Mouse (Mus musculus) CH12.LX (cell line): ENCODE data around the gene Rab2b. TPM values are rescaled to one million over a fixed set of nuclear protein-coding genes. Genes with fewer than 3 reads are reported as not detected.

Experiments
- DNase-seq: peaks from one replicate; pipeline ENCODE4 v3.0.0-alpha.2; 2013; ENCODE audit errors: extremely low read depth
- H3K27ac ChIP-seq: 2 replicates; pipeline ENCODE4 v1.5.1; 2012; ENCODE audit warnings: low read depth, mild to moderate bottlenecking, control low read depth, moderate library complexity; ENCODE audit not compliant: insufficient read depth
- H3K27me3 ChIP-seq: replicated peaks from 2 replicates; pipeline ENCODE3; 2012; ENCODE audit warnings: inconsistent platforms
- H3K36me3 ChIP-seq, 2 experiments: replicated peaks in 1 of 2; 2 replicates each; pipeline versions ENCODE3 to v1.6.1; 2012; ENCODE audit warnings: inconsistent platforms in 1 of 2, low read length in 1 of 2, mild to moderate bottlenecking in 1 of 2, mixed read lengths in 1 of 2, moderate library complexity in 1 of 2; ENCODE audit not compliant: control insufficient read depth in 1 of 2, insufficient read depth in 1 of 2
- H3K4me1 ChIP-seq, 2 experiments: 2 replicates each; pipeline ENCODE4 v1.6.1; 2012; ENCODE audit warnings: inconsistent platforms in 1 of 2, moderate library complexity in 1 of 2; ENCODE audit not compliant: insufficient read depth in 2 of 2, control insufficient read depth in 1 of 2
- H3K4me2 ChIP-seq: 2 replicates; pipeline ENCODE4 v1.6.1; 2012; ENCODE audit warnings: low read depth, mild to moderate bottlenecking, control low read depth; ENCODE audit not compliant: poor library complexity, insufficient read depth, severe bottlenecking
- H3K4me3 ChIP-seq, 3 experiments: fragments of 150-350 bp in 1 of 3; sonication (generic) in 1 of 3; replicated peaks in 1 of 3; 2 replicates each; pipeline versions ENCODE3 to v1.5.1; 2011 to 2012; ENCODE audit warnings: low read depth in 2 of 3, low read length in 2 of 3, mild to moderate bottlenecking in 2 of 3, moderate library complexity in 2 of 3, control low read depth in 1 of 3, improper control_type of control experiment in 1 of 3, inconsistent platforms in 1 of 3, mixed read lengths in 1 of 3; ENCODE audit not compliant: poor library complexity in 1 of 3
- H3K79me2 ChIP-seq: replicated peaks from 2 replicates; pipeline ENCODE4 v1.6.1; 2012; ENCODE audit warnings: mild to moderate bottlenecking, moderate library complexity; ENCODE audit not compliant: control insufficient read depth, poor library complexity, insufficient read depth, severe bottlenecking; ENCODE audit errors: extremely low read depth
- H3K9ac ChIP-seq: 2 replicates; pipeline ENCODE4 v1.6.1; 2012; ENCODE audit warnings: low read depth, mild to moderate bottlenecking, control low read depth, moderate library complexity; ENCODE audit not compliant: insufficient read depth
- H3K9me3 ChIP-seq: replicated peaks from 2 replicates; pipeline ENCODE3; 2012; ENCODE audit warnings: low read length, inconsistent platforms, mixed read lengths
- BHLHE40 ChIP-seq: IDR thresholded peaks from 2 replicates; pipeline ENCODE4 v1.6.1; 2011; ENCODE audit warnings: mild to moderate bottlenecking, low read depth, low read length, improper control_type of control experiment
- CHD1 ChIP-seq: IDR thresholded peaks from 2 replicates; pipeline ENCODE4 v1.6.1; 2012; ENCODE audit warnings: low read depth, low read length, improper control_type of control experiment, inconsistent platforms
- CTCF ChIP-seq, 2 experiments: IDR thresholded peaks in 1 of 2; conservative IDR thresholded peaks in 1 of 2; 2 replicates each; pipeline ENCODE4 v1.5.1; 2011 to 2012; ENCODE audit warnings: low read depth in 2 of 2, low read length in 2 of 2, improper control_type of control experiment in 1 of 2, inconsistent platforms in 1 of 2, mild to moderate bottlenecking in 1 of 2, moderate library complexity in 1 of 2
- HCFC1 ChIP-seq: IDR thresholded peaks from 2 replicates; pipeline ENCODE4 v1.6.1; 2012; ENCODE audit warnings: low read depth, mild to moderate bottlenecking, inconsistent platforms, low read length, improper control_type of control experiment
- IRF4 ChIP-seq: IDR thresholded peaks from 2 replicates; pipeline ENCODE4 v1.6.1; 2014; ENCODE audit warnings: low read depth, mild to moderate bottlenecking, inconsistent platforms, low read length, improper control_type of control experiment
- JUND ChIP-seq: conservative IDR thresholded peaks from 2 replicates; pipeline ENCODE4 v1.6.1; 2011; ENCODE audit warnings: low read depth, low read length, improper control_type of control experiment
- KAT2A ChIP-seq: IDR thresholded peaks from 2 replicates; pipeline ENCODE4 v1.6.1; 2012; ENCODE audit warnings: low read length, improper control_type of control experiment, inconsistent platforms; ENCODE audit not compliant: insufficient replicate concordance
- MAZ ChIP-seq: IDR thresholded peaks from 2 replicates; pipeline ENCODE4 v1.6.1; 2012; ENCODE audit warnings: low read depth, mild to moderate bottlenecking, inconsistent platforms, low read length, improper control_type of control experiment, moderate library complexity
- MEF2A ChIP-seq: IDR thresholded peaks from 2 replicates; pipeline ENCODE4 v1.6.1; 2014; ENCODE audit warnings: low read depth, mild to moderate bottlenecking, inconsistent platforms, low read length, improper control_type of control experiment, borderline replicate concordance
- MXI1 ChIP-seq: IDR thresholded peaks from 2 replicates; pipeline ENCODE4 v1.6.1; 2011; ENCODE audit warnings: mild to moderate bottlenecking, low read depth, low read length, improper control_type of control experiment
- MYC ChIP-seq: IDR thresholded peaks from 2 replicates; pipeline ENCODE4 v1.6.1; 2011; ENCODE audit warnings: low read depth, mild to moderate bottlenecking, improper control_type of control experiment, low read length
- NELFE ChIP-seq: IDR thresholded peaks from 2 replicates; pipeline ENCODE4 v1.6.1; 2011; ENCODE audit warnings: low read depth, low read length, improper control_type of control experiment
- PAX5 ChIP-seq: IDR thresholded peaks from 2 replicates; pipeline ENCODE4 v1.6.1; 2012; ENCODE audit warnings: low read length, inconsistent platforms, mixed read lengths
- RAD21 ChIP-seq: IDR thresholded peaks from 2 replicates; pipeline ENCODE4 v1.6.1; 2011; ENCODE audit warnings: low read depth, mild to moderate bottlenecking, low read length, improper control_type of control experiment, moderate library complexity
- SIN3A ChIP-seq: IDR thresholded peaks from 2 replicates; pipeline ENCODE4 v1.6.1; 2012; ENCODE audit warnings: low read length, improper control_type of control experiment, inconsistent platforms
- SMC3 ChIP-seq: IDR thresholded peaks from 2 replicates; pipeline ENCODE4 v1.6.1; 2011; ENCODE audit warnings: low read depth, low read length, improper control_type of control experiment
- USF2 ChIP-seq: conservative IDR thresholded peaks from 2 replicates; pipeline ENCODE4 v1.6.1; 2011; ENCODE audit warnings: low read depth, low read length, improper control_type of control experiment
- ZMIZ1 ChIP-seq: IDR thresholded peaks from 2 replicates; pipeline ENCODE4 v1.6.1; 2012; ENCODE audit warnings: low read depth, mild to moderate bottlenecking, inconsistent platforms, low read length, improper control_type of control experiment
- ZNF384 ChIP-seq: IDR thresholded peaks from 2 replicates; pipeline ENCODE4 v1.6.1; 2012; ENCODE audit warnings: low read depth, low read length, improper control_type of control experiment, inconsistent platforms
- dilution Hi-C: fragments of 300-500 bp; cut with MboI; formaldehyde crosslinking; loops from 2 replicates; pipeline ENCODE4 v1.14.3; 2020; ENCODE audit warnings: low sequenced_read_pairs; ENCODE audit not compliant: extremely low pct_unique_long_range_greater_than_20kb, extremely low pct_ligation_motif_present
- in situ Hi-C: fragments of 300-500 bp; cut with MboI; formaldehyde crosslinking; loops from 3 replicates; pipeline ENCODE4 v1.14.3; 2019; ENCODE audit warnings: low sequenced_read_pairs, low pct_ligation_motif_present, low pct_unique_long_range_greater_than_20kb, mixed read lengths
- polyA plus RNA-seq: library from polyadenylated mRNA; unstranded; fragments of >175 nt; gene quantifications from 2 replicates; pipeline ENCODE4 v1.2.1, GENCODE M21; 2012; ENCODE audit warnings: low read depth; ENCODE audit not compliant: insufficient read length
- total RNA-seq, 2 experiments: library from RNA; depleted of rRNA; stranded (reverse); fragments of 300-350 nt in 1 of 2; fragments of >200 nt in 1 of 2; gene quantifications; 2 replicates each; pipeline ENCODE4 v1.2.3; 2012 to 2014

Gene Rab2b
- total and polyA plus RNA-seq, 3 experiments = 4.6 to 10.2 (median 6.9) TPM

- Histone ChIP-seq H3K4me2 (0 out of 2 replicates have a peak overlapping the region, but pooled peaks have one; percentile 7), H3K9ac (0 out of 2 replicates have a peak overlapping the region, but pooled peaks have one; percentile 18), H3K27ac (no peak overlapping the region), H3K4me1 (peaks cover 2 to 6% of the 10 kb centered on the region in 2 experiments; a peak in 2 of 4 replicates), H3K4me3 (no peak overlapping the region), H3K27me3 (no peaks in the 10 kb centered on the region), H3K79me2 (no peaks in the 10 kb centered on the region), H3K9me3 (peaks cover 2% of the 10 kb centered on the region), H3K36me3 (peaks cover 0 to 3% of the 10 kb centered on the region in 2 experiments)
- dilution Hi-C loops = no loop called here
- in situ Hi-C loops = no loop called here
- DNase-seq = no peak
- TF ChIP-seq ZNF384 (no peak), MEF2A (no peak), CTCF (conservative IDR thresholded peaks at IDR 0.05 in 1 of 2, IDR thresholded peaks at IDR 0.05 in 1 of 2; ENCODE audit: low read depth in 2 of 2, low read length in 2 of 2) (no peak), IRF4 (no peak), RAD21 (no peak), USF2 (no peak), ZMIZ1 (no peak), NELFE (no peak), MXI1 (no peak), HCFC1 (no peak), CHD1 (no peak), PAX5 (no peak), MYC (no peak), SIN3A (no peak), BHLHE40 (no peak), MAZ (no peak), KAT2A (no peak), SMC3 (no peak)
Measured at GRCm38 (mm10) chr14:52315283-52315780, 36.0 kb upstream of the Rab2b start.

GRCm38 (mm10) chr14:52314808-52315150 is 35.4 kb upstream of the Rab2b start:
- H3K4me1 ChIP-seq = peaks cover 2 to 6% of the 10 kb centered on the region in 2 experiments; a peak in 2 of 4 replicates
- dilution Hi-C loops = no loop called here
- no peak overlapping the region for H3K4me3 ChIP-seq
- no peaks in the 10 kb centered on the region for H3K79me2 ChIP-seq
- H3K9ac ChIP-seq = no peak overlapping the region
- no peaks in the 10 kb centered on the region for H3K27me3 ChIP-seq
- in situ Hi-C loops = no loop called here
- TF ChIP-seq JUND (no peak), SMC3 (no peak), CTCF (conservative IDR thresholded peaks at IDR 0.05 in 1 of 2, IDR thresholded peaks at IDR 0.05 in 1 of 2; ENCODE audit: low read depth in 2 of 2, low read length in 2 of 2) (no peak), SIN3A (no peak), IRF4 (no peak)
- TF ChIP-seq, all 38 proteins: peak for 0
- Histone ChIP-seq H3K4me2 (no peak overlapping the region), H3K36me3 (peaks cover 0 to 4% of the 10 kb centered on the region in 2 experiments), H3K9me3 (peaks cover 2% of the 10 kb centered on the region), H3K27ac (no peak overlapping the region)
- no peak for DNase-seq
